Mouse (Mus musculus) skeletal muscle tissue, adult 2 months (tissue): ENCODE data around the gene AU040320.

ENCODE experiments used
- DNase-seq: peaks from one replicate; pipeline ENCODE4 v3.0.0-alpha.2; 2012; ENCODE audit warnings: low read depth, low spot score

AU040320 gene

GRCm38 (mm10) chr4:126850778-126851080 lies 97.4 kb downstream of the AU040320 start:
- no peak for DNase-seq

- no peak for DNase-seq
Observed at GRCm38 (mm10) chr4:126852971-126853370, 99.6 kb downstream of the AU040320 start.

GRCm38 (mm10) chr4:126860268-126860986 lies 107.1 kb downstream of the AU040320 start:
- no peak for DNase-seq

- DNase-seq = no peak
Observed at GRCm38 (mm10) chr4:126861514-126862266, 108.3 kb downstream of the AU040320 start.

GRCm38 (mm10) chr4:126868699-126869098 lies 115.4 kb downstream of the AU040320 start:
- DNase-seq = no peak

GRCm38 (mm10) chr4:126872717-126873116 lies 119.4 kb downstream of the AU040320 start:
- no peak for DNase-seq

- DNase-seq = no peak
Observed at GRCm38 (mm10) chr4:126879560-126880275, 126.4 kb downstream of the AU040320 start.

GRCm38 (mm10) chr4:126883602-126884001 lies 130.3 kb downstream of the AU040320 start:
- DNase-seq = no peak

- DNase-seq = no peak
Observed at GRCm38 (mm10) chr4:126885953-126886352, 132.6 kb downstream of the AU040320 start.

GRCm38 (mm10) chr4:126889879-126890278 lies 136.5 kb downstream of the AU040320 start:
- no peak for DNase-seq
